Mouse (Mus musculus) right cerebral cortex, adult 2 months (tissue): ENCODE data around the gene Cd19.

Source experiments
- DNase-seq, 2 experiments: peaks; one replicate each; pipeline ENCODE4 v3.0.0; 2021 to 2022; ENCODE audit warnings: low spot score in 2 of 2

Gene Cd19

DNA sequence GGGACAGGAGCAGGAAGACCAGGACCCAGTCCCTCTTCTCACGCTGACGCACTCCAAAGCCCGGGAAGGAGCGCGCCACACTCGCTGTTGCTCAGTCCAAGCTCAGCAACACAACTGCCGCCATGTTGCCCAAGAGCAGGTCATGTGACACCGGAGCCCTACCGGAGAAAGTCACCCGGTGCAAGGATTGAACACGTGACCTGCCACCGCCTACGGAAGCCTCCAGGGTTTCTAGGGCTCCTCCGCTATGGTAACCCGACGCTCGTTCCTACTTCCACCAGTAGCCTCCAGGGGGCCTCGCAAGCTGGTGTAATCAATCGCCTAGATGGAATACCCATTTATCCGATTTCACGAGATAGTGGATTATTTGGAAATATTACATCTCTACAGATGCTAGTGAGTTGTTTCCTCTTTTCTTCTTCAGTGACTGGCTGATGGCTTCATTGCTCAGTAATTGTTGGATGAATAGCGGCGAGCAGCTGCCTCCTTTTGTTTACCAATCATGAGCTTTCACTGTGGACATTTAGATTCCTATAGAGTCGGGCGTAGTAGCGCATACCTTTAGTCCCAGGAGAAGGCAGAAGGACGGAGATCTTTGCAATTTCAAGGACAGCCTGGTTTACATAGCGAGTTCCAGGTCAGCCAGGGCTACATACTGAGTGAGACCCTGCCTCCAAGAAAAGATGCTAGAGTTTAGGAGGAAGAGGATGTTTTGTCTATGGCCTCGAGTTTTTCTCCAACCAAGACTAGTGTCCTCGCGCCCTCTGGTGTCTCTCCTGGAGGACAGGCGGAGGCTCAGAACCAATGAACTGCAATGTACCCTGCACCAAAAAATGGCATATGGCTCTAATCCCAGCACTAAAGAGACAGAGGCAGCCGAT lies 37.2 kb downstream of the Cd19 start, which contains the start of gene Spns1:
TSS of gene Spns1 (minus strand) at position 173 of the 881 bp plus-strand sequence.
- peak; percentile 99 to 100 for DNase-seq

DNA sequence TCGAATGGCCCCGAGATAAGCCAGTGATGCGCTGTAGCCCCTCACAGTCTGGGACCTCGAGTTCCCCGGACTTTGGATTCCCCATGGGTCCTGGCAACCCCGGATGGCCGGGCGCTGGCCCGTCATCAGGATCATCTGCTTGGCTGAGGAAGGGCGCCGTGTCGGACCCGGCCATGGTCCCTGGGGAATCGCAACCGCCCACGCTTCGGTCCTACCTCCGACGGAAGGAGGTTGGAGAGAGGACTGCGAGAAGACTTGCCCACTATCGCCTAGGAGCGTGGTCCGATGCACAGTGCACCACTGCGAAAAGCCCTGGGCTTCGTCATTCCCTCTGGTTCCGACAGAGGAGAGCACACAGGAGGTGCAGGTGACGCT lies 37.8 kb downstream of the Cd19 start:
- no peak for DNase-seq

DNA sequence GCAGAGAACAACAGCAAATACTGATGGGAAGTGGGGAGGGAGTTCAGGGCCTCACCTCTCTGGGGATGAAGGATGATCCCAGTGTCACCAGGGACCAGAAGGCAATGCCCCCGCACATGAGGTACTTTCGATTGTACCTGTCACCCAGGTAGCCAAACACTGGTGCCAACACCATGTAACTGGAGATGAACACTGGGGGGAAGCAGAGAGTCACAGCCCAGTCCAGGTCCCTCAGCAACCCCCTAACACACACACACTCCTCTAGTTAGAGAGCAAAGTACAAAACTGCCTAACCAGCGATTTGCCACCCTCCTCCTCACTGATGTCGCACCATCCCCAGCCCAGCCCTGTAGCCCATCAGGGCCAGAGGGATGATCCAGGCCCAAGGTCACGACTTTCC lies 39.7 kb downstream of the Cd19 start:
- DNase-seq = no peak

DNA sequence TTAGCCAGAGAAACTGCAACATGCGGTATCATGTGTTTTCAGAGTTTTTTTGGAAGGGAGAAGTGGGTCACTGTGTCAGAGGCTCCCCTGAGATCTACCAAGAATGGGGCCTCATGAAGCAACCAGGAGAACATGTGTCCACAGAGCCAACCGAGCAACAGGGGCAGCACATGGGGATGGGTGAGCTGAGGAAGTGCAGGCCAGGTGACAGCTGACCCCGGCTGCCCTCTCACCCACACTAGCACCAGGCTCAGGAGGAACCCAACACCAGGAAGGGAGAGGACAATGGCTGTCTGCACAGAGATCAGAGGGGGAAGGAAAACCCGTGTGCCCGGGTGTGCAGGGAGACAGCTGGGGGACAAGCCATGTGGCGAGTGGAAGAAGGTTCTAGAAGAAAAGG lies 40.2 kb downstream of the Cd19 start:
- DNase-seq = no peak

DNA sequence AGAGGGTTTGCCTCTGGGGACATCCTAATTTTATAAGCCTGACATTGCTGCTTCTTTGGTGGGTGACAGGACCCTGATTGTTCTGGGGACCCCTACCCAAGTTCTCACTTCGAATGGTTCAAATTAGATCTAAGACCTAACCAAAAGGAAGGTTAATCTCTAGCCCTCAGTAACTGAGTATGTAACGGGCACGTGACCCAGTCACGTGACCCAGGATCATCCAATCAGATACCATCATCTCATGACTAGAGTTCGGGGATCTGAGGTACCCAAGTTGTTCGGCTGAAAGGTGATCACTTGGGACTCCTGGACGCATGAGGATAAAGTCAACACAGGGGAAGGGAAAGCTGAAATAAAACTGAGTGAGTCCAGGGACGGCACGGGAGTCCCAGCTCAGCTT lies 41.7 kb downstream of the Cd19 start:
- no peak for DNase-seq

DNA sequence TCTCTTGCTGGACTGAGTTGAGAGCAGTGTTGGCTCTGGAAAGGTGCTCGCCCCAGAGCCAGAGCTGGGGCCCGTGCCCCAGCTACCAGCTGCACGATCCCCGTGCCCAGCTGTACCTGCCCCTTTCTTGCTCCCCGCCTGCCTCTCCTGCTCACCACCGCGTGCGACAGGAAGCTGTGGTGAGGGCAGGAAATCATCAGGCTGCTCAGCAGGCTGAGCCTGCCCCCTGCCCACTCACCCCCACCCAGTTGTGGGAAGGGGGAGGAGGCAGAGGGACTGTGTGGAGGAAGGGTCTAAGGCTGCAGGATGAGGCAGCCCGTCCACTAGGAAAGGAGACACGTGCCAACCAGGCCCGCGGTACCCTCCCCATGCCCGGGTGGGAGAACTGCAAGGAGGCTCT lies 45.3 kb downstream of the Cd19 start, which contains the start of gene Lat:
TSS of gene Lat (minus strand) at position 178 of the 400 bp plus-strand sequence.
- DNase-seq = no peak

DNA sequence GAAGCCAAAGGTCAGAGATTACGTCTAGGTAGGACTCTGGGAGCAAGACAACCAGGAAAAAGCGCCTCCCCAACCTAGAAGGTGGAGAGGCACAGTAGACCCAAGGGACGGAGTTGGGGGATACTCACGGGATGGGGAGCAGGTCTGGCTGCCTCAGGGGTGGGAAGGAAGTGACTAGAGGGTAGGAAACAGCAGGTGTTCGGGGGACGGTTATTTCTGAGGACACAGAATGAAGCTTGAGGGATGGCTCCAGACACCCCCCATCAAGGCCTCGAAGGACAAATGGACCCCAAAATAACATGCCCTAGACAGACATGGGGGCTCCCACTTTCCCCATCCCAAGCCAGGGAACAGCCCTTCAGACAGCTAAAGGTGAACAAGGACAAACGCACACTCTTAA lies 46.3 kb downstream of the Cd19 start:
- DNase-seq = no peak

DNA sequence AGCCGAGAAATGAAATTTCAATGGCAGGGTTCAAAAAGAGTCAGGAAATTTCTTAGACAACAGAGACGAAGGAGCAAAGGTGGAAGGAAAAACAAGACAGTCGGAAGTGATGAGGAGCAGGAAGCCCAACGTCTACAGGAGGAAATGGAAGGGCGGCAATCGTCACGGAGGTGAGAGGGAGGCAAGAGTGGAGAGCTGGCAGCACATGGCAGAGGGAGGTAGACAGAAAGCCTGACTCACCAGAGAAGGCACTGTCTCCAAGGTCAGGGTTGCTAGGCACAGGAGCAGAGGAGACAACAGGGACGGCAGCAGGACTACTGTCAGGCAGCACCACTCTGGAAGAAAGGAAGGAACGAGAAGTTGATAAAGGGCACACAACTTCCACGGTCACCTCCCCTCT lies 47.1 kb downstream of the Cd19 start:
- DNase-seq = no peak

DNA sequence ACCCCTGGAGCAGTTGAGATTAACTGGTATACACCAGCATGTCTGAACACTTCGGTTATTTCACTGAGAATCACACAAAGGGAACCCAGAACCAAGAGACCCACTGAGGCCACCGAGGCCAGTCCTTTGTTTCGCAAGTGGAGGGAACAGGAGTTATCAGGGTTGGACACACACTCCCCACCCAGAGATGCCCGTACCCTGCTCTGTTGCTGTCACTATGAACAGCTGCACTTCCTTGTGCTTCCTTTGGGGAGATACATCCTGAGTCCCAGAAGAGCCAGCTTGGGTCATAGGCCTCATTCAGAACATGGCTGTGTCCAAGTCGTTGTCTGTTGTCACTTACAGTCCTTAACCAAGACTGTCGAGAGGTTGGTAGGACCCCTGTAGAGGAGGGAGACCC lies 51.7 kb downstream of the Cd19 start:
- no peak for DNase-seq

DNA sequence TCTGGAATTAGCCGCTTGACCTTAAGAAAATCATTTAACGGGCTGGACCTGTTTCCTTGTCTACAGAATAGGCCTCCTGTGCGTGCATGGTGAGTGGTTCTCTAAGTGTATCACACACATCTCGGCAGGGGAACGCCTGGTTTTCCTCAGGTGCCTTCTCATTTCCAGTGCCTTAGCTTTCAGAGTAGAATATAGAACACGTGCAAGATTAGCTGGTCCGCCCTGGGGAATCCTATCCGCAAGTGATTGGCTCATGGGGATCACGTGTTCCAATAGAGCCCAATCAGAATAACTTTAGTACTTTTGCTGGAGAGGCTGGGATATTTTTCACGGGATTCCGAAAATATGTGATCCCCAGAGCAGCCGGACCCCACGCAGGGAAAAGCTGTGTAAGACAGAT lies 55.6 kb downstream of the Cd19 start:
- DNase-seq = no peak
